Mouse (Mus musculus): Measurements from ENCODE around the gene Iqch. TPM values are rescaled to one million over a fixed set of nuclear protein-coding genes. Genes with fewer than 3 reads are reported as not detected.

The Iqch gene
- polyA plus RNA-seq, 1 experiment, result not detected

DNA sequence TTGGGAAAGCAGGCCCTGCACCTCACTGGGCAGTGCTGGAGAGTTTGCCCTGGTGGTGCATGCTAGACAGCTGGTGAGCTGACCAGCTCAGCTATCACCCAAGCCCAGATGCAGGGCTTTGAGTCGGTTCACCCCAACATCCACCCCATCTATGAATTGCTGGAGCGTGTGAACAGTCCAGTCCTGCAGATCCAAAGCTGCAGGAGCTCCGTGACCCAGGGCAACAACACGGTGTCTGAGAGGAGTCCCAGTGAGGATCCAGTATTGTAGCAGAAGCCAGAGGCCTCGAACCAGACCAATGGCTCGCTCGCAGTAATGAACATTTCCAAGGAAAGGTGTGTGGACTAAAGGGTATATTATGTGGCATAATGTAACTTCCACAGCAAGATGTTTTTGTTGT lies 61.0 kb downstream of the Iqch start:
- no peaks in the 10 kb centered on the region for H3K9me3 ChIP-seq (replicated peaks; ENCODE audit: control insufficient read depth, insufficient read depth, low read length, poor library complexity, severe bottlenecking)
- H3K27ac ChIP-seq (ENCODE audit: insufficient read depth, low read length), result no peak overlapping the region
- no peak overlapping the region for H3K9ac ChIP-seq (ENCODE audit: low read depth, poor library complexity, severe bottlenecking)
- no peaks in the 10 kb centered on the region for H3K27me3 ChIP-seq (ENCODE audit: control insufficient read depth, insufficient read depth, low read length, poor library complexity, severe bottlenecking)
- H3K4me1 ChIP-seq (ENCODE audit: control insufficient read depth, insufficient read depth, low read length), result no peaks in the 10 kb centered on the region
- no peak overlapping the region for H3K4me3 ChIP-seq (ENCODE audit: low read depth, low read length)
- TF ChIP-seq CTCF (IDR thresholded peaks at IDR 0.05; ENCODE audit: low read depth, low read length) (no peak), POLR2A (IDR thresholded peaks at IDR 0.05; ENCODE audit: insufficient read depth, low read length) (no peak), EP300 (IDR thresholded peaks at IDR 0.05; ENCODE audit: insufficient read depth, low read depth, low read length) (no peak)
- no peaks in the 10 kb centered on the region for H3K36me3 ChIP-seq (ENCODE audit: control insufficient read depth, insufficient read depth, low read length, poor library complexity, severe bottlenecking)

DNA sequence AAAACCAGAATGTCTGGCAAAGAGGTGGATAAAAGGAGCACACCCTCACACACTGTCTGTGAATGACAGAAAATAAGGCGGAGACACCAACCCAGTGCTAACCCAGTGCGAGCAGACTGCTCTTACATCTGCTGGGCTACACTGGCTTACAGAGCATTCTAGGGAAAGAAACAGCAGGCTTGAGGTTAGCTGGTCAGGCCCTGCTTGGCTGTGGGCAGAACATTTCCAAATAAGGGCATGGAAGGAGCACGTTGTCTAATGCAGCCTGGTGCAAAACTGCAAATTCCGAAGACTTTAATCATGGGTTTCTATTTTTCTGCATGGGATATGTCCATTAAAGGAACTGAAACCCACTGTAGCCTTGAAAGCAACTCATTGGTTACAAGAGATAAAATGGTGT lies 64.8 kb downstream of the Iqch start:
- TF ChIP-seq CTCF (IDR thresholded peaks at IDR 0.05; ENCODE audit: low read depth, low read length) (no peak), POLR2A (IDR thresholded peaks at IDR 0.05; ENCODE audit: insufficient read depth, low read length) (no peak), EP300 (IDR thresholded peaks at IDR 0.05; ENCODE audit: insufficient read depth, low read depth, low read length) (no peak)
- Histone ChIP-seq H3K4me3 (ENCODE audit: low read depth, low read length) (no peak overlapping the region), H3K27me3 (ENCODE audit: control insufficient read depth, insufficient read depth, low read length, poor library complexity, severe bottlenecking) (no peaks in the 10 kb centered on the region), H3K27ac (ENCODE audit: insufficient read depth, low read length) (no peak overlapping the region), H3K36me3 (ENCODE audit: control insufficient read depth, insufficient read depth, low read length, poor library complexity, severe bottlenecking) (no peaks in the 10 kb centered on the region), H3K9me3 (replicated peaks; ENCODE audit: control insufficient read depth, insufficient read depth, low read length, poor library complexity, severe bottlenecking) (no peaks in the 10 kb centered on the region), H3K9ac (ENCODE audit: low read depth, poor library complexity, severe bottlenecking) (no peak overlapping the region), H3K4me1 (ENCODE audit: control insufficient read depth, insufficient read depth, low read length) (no peaks in the 10 kb centered on the region)

DNA sequence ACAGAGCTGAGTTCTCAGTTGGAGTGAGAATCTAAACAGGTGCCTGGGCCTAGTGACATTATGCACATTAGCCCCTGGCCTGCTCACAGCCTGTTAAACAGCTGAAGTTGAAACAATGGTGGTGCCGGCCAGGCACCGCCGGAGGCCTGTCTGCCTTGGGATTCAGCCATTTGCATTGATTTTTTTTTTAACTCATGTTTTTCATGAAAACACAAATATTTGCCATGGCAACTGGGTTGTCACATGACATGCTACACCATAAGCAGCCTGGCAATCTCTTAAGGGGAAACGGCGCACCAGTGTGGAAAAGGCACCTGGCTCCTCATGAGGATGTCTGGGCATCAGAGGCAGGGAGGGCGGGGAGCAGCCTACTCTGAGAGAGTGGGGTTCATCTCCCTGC lies 67.3 kb downstream of the Iqch start:
- Histone ChIP-seq H3K9ac (ENCODE audit: low read depth, poor library complexity, severe bottlenecking) (no peak overlapping the region), H3K4me3 (ENCODE audit: low read depth, low read length) (no peak overlapping the region), H3K4me1 (ENCODE audit: control insufficient read depth, insufficient read depth, low read length) (no peaks in the 10 kb centered on the region), H3K36me3 (ENCODE audit: control insufficient read depth, insufficient read depth, low read length, poor library complexity, severe bottlenecking) (no peaks in the 10 kb centered on the region), H3K27ac (ENCODE audit: insufficient read depth, low read length) (no peak overlapping the region), H3K9me3 (replicated peaks; ENCODE audit: control insufficient read depth, insufficient read depth, low read length, poor library complexity, severe bottlenecking) (no peaks in the 10 kb centered on the region), H3K27me3 (ENCODE audit: control insufficient read depth, insufficient read depth, low read length, poor library complexity, severe bottlenecking) (no peaks in the 10 kb centered on the region)
- TF ChIP-seq EP300 (IDR thresholded peaks at IDR 0.05; ENCODE audit: insufficient read depth, low read depth, low read length), result no peak
- no peak for TF ChIP-seq CTCF (IDR thresholded peaks at IDR 0.05; ENCODE audit: low read depth, low read length)
- TF ChIP-seq POLR2A (IDR thresholded peaks at IDR 0.05; ENCODE audit: insufficient read depth, low read length), result no peak

DNA sequence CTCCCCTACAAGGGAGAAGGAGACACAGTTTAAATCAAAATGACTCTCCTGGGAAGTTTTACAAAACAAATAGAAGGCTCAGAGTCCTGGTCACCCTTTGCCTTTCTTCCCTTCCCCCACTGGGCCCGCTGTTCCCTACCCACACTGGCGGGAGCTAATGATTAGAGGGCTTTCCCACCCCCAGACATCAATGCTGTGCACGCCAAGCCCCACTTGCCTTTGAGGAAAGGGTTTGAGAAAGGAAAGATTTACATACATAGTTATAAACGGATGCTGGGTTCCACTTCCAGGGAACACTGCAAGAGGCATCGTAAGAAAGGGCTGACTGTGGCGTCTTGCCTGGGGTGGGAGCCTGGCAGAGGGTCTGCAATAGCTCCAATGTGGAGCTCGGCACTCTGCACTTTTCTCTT lies 67.9 kb downstream of the Iqch start:
- H3K4me1 ChIP-seq (ENCODE audit: control insufficient read depth, insufficient read depth, low read length), result no peaks in the 10 kb centered on the region
- TF ChIP-seq EP300 (IDR thresholded peaks at IDR 0.05; ENCODE audit: insufficient read depth, low read depth, low read length) (0 out of 2 replicates have a peak, but pooled peaks have one; percentile 22), CTCF (IDR thresholded peaks at IDR 0.05; ENCODE audit: low read depth, low read length) (no peak)
- H3K9ac ChIP-seq (ENCODE audit: low read depth, poor library complexity, severe bottlenecking), result no peak overlapping the region
- no peak overlapping the region for H3K27ac ChIP-seq (ENCODE audit: insufficient read depth, low read length)
- no peak overlapping the region for H3K4me3 ChIP-seq (ENCODE audit: low read depth, low read length)
- no peaks in the 10 kb centered on the region for H3K36me3 ChIP-seq (ENCODE audit: control insufficient read depth, insufficient read depth, low read length, poor library complexity, severe bottlenecking)
- H3K27me3 ChIP-seq (ENCODE audit: control insufficient read depth, insufficient read depth, low read length, poor library complexity, severe bottlenecking), result no peaks in the 10 kb centered on the region
- no peaks in the 10 kb centered on the region for H3K9me3 ChIP-seq (replicated peaks; ENCODE audit: control insufficient read depth, insufficient read depth, low read length, poor library complexity, severe bottlenecking)

DNA sequence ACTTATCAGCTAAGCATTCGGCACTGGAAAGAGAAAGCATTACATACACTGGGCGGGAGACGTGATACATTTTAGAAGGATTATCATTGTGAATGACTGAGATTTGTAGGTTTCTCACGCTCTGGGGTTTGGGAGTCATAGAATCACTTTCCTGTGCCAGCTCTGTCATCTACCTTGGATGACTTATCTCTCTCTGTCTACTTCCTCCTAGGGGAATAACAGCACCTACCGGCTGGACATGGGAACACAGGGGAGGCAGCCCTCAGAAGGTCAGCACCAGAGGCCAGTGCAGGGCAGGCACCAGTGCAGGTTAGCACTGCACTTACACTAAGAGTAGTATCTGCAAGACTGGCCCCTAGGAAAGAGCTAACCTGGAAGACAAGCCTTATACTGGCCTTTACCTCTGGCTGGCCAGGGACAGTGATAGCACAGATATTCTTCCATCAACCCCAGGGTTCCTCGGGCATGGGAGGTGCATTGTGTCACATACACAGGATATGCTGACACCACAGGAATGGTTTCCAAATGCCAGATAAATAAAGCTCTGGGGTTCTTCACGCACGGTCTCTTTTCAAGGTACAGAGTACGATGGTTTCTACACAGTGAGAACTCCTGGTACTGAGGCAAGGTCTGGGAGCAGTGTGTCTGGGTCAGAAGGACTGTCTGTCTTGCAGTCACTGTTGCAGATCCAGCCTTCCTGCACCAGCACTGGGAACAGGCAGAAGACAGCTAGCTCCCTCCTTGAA lies 69.2 kb downstream of the Iqch start:
- Histone ChIP-seq H3K4me1 (ENCODE audit: control insufficient read depth, insufficient read depth, low read length) (no peaks in the 10 kb centered on the region), H3K27ac (ENCODE audit: insufficient read depth, low read length) (no peak overlapping the region), H3K4me3 (ENCODE audit: low read depth, low read length) (no peak overlapping the region), H3K27me3 (ENCODE audit: control insufficient read depth, insufficient read depth, low read length, poor library complexity, severe bottlenecking) (no peaks in the 10 kb centered on the region), H3K9me3 (replicated peaks; ENCODE audit: control insufficient read depth, insufficient read depth, low read length, poor library complexity, severe bottlenecking) (no peaks in the 10 kb centered on the region), H3K36me3 (ENCODE audit: control insufficient read depth, insufficient read depth, low read length, poor library complexity, severe bottlenecking) (no peaks in the 10 kb centered on the region), H3K9ac (ENCODE audit: low read depth, poor library complexity, severe bottlenecking) (no peak overlapping the region)
- TF ChIP-seq EP300 (IDR thresholded peaks at IDR 0.05; ENCODE audit: insufficient read depth, low read depth, low read length) (no peak), CTCF (IDR thresholded peaks at IDR 0.05; ENCODE audit: low read depth, low read length) (no peak), POLR2A (IDR thresholded peaks at IDR 0.05; ENCODE audit: insufficient read depth, low read length) (no peak)

DNA sequence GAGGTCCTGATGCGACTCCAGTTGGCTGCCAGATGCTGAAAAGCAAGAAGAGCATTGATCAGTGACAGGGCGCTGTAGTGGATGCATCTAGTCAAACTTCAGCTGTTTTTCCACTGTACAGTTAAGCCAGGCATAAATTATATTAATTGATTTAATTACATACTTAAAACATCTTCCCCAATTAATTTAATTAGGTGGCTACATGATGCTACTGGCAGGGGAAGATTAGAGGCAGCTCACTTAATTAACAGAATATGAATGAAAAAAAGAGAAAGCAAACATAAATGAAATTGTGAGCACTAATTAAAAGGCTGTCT lies 78.4 kb downstream of the Iqch start:
- H3K27ac ChIP-seq (ENCODE audit: insufficient read depth, low read length), result no peak overlapping the region
- H3K27me3 ChIP-seq (ENCODE audit: control insufficient read depth, insufficient read depth, low read length, poor library complexity, severe bottlenecking), result no peaks in the 10 kb centered on the region
- no peaks in the 10 kb centered on the region for H3K36me3 ChIP-seq (ENCODE audit: control insufficient read depth, insufficient read depth, low read length, poor library complexity, severe bottlenecking)
- no peaks in the 10 kb centered on the region for H3K9me3 ChIP-seq (replicated peaks; ENCODE audit: control insufficient read depth, insufficient read depth, low read length, poor library complexity, severe bottlenecking)
- peaks cover 1% of the 10 kb centered on the region for H3K4me1 ChIP-seq (ENCODE audit: control insufficient read depth, insufficient read depth, low read length)
- no peak overlapping the region for H3K9ac ChIP-seq (ENCODE audit: low read depth, poor library complexity, severe bottlenecking)
- H3K4me3 ChIP-seq (ENCODE audit: low read depth, low read length), result no peak overlapping the region
- TF ChIP-seq POLR2A (IDR thresholded peaks at IDR 0.05; ENCODE audit: insufficient read depth, low read length) (no peak), EP300 (IDR thresholded peaks at IDR 0.05; ENCODE audit: insufficient read depth, low read depth, low read length) (no peak), CTCF (IDR thresholded peaks at IDR 0.05; ENCODE audit: low read depth, low read length) (no peak)
